Mouse (Mus musculus) liver, postnatal 0 days (tissue): Measurements from ENCODE around the gene Mfsd4b1. TPM values are rescaled to one million over a fixed set of nuclear protein-coding genes. Genes with fewer than 3 reads are reported as not detected.

Experiments used
- ATAC-seq: fragments of 200-750 bp; cut with Nextera tagmentation; 2 replicates; pipeline ENCODE4 v1.8.0; 2017; ENCODE audit warnings: mild to moderate bottlenecking, moderate library complexity
- DNase-seq: peaks from one replicate; pipeline ENCODE4 v3.0.0-alpha.2; 2016
- H3K27ac ChIP-seq: fragments of 300-500 bp; sonication (generic); 2 replicates; pipeline ENCODE4 v1.5.1; 2014; ENCODE audit warnings: antibody characterized with exemption, moderate library complexity, mild to moderate bottlenecking, low read depth
- H3K27me3 ChIP-seq: fragments of 300-500 bp; sonication (generic); 2 replicates; pipeline ENCODE4 v1.6.1; 2014; ENCODE audit warnings: low read length, control low read depth, mixed read lengths; ENCODE audit not compliant: insufficient read depth
- H3K36me3 ChIP-seq: fragments of 300-500 bp; sonication (generic); replicated peaks from 2 replicates; pipeline ENCODE4 v1.6.1; 2014; ENCODE audit warnings: mild to moderate bottlenecking, control low read depth, low read length, moderate library complexity, mixed read lengths; ENCODE audit not compliant: insufficient read depth
- H3K4me1 ChIP-seq: fragments of 300-500 bp; sonication (generic); 2 replicates; pipeline ENCODE4 v1.6.1; 2014; ENCODE audit warnings: antibody characterized with exemption, mild to moderate bottlenecking, control low read depth; ENCODE audit not compliant: insufficient read depth
- H3K4me2 ChIP-seq: fragments of 300-500 bp; sonication (generic); 2 replicates; pipeline ENCODE4 v1.6.1; 2014; ENCODE audit warnings: low read depth, mild to moderate bottlenecking, low read length, moderate library complexity, mixed read lengths
- H3K4me3 ChIP-seq: fragments of 300-500 bp; sonication (generic); 2 replicates; pipeline ENCODE4 v1.5.1; 2014; ENCODE audit warnings: low read depth, low read length
- H3K9ac ChIP-seq: fragments of 300-500 bp; sonication (generic); replicated peaks from 2 replicates; pipeline ENCODE4 v1.6.1; 2014; ENCODE audit warnings: mild to moderate bottlenecking, moderate library complexity
- H3K9me3 ChIP-seq: fragments of 300-500 bp; sonication (generic); 2 replicates; pipeline ENCODE4 v1.6.1; 2016; ENCODE audit warnings: mild to moderate bottlenecking, control low read depth, low read length, mixed read lengths
- CTCF ChIP-seq: sonication (generic); IDR thresholded peaks from 2 replicates; pipeline ENCODE4 v1.5.1; 2016; ENCODE audit warnings: antibody characterized with exemption, low read depth
- EP300 ChIP-seq: IDR thresholded peaks from 2 replicates; pipeline ENCODE4 v1.6.1; 2016; ENCODE audit warnings: antibody characterized with exemption, low read depth, mild to moderate bottlenecking
- WGBS: fragments of 180-500 bp; shearing (Covaris S2); extraction: QIAGEN DNeasy Blood & Tissue Kit; methylation state at CpG from one replicate; pipeline ENCODE4 v1.1.7; 2014; ENCODE audit not compliant: insufficient replicate concordance; 5-methylcytosine and 5-hydroxymethylcytosine counted together
- polyA plus RNA-seq: library from polyadenylated mRNA; unstranded; fragments of >200 nt; fragmentation: Nextera tagmentation; extraction: Ambion mirVana; gene quantifications from 2 replicates; pipeline ENCODE4 v1.2.1, GENCODE M21; 2015

Mfsd4b1 gene
- 6.0 and 6.1 TPM in 2 replicates for polyA plus RNA-seq

DNA sequence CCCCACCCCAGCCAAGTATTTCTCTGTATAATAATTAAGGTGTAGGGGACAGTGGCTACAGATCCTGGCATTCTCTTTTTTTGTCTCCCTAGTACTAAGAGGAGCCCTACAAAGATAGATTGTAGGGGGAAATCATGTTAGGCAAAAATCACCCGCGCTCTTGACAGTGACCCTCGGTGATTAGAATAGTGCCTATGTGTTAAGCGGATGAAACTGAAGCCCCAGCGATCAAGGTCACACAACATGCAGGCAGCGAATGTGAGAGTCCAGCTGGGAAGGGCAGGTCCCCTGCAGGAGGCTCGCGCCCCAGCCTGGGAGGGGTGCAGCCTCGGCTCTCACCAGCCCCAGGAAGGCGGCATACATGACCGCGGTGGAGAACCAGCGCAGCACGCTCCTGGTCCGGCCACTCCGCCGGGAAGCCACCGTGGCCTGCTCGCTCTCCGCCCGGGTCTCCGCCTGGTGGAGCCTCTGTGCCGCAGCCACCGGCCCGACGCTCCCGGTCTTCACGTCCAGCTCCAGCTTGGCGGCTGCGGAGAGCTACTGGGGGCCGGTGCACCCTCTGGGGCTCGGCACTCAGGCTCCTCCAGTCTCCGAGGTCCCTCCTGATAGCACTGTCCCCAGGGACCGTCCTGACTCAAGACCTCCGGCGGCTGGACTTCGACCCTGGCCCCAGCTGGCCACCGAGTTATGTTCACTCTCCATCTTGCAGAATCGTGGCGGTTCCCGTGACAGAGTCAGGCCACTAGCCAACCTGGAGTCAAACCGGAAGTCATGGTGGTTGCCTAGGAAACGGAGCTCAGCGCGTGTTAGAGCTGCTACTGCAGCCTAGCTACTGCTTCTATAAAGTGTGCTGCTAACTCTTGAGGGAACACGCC, at the start of gene Mfsd4b1:
TSS of gene Mfsd4b1 (minus strand) at position 715 of the 875 bp plus-strand sequence.
- H3K9me3 ChIP-seq = no peaks in the 10 kb centered on the region
- H3K27ac ChIP-seq = peak within 1 kb of the TSS; percentile 85
- H3K4me3 ChIP-seq = peak within 1 kb of the TSS; percentile 58
- no peaks in the 10 kb centered on the region for H3K27me3 ChIP-seq
- WGBS = 2% methylated on average over 46 of the region's 46 CpGs
- peak within 1 kb of the TSS; percentile 60 for H3K9ac ChIP-seq
- ATAC-seq = peak; percentile 93
- peaks cover 12% of the 10 kb centered on the region; the same call in 1 of the 2 replicates for H3K4me1 ChIP-seq
- peak within 1 kb of the TSS; percentile 83 for H3K4me2 ChIP-seq
- TF ChIP-seq EP300 = no peak
- TF ChIP-seq CTCF = peak; percentile 31
- peak; percentile 83 for DNase-seq
- no peaks in the 10 kb centered on the region for H3K36me3 ChIP-seq

GRCm38 (mm10) chr10:40073608-40074007, 48.5 kb upstream of the Mfsd4b1 start:
- H3K36me3 ChIP-seq = peaks cover 6% of the 10 kb centered on the region
- ATAC-seq (no peak; the same call in 1 of the 2 replicates), DNase-seq (no peak)
- no peak for TF ChIP-seq CTCF
- TF ChIP-seq EP300 = no peak
- peaks cover 20% of the 10 kb centered on the region for H3K4me1 ChIP-seq
- no peaks in the 10 kb centered on the region for H3K9me3 ChIP-seq
- H3K4me2 ChIP-seq = no peak overlapping the region
- WGBS = 59% methylated on average over 6 of the region's 6 CpGs
- no peak overlapping the region for H3K27ac ChIP-seq
- no peak overlapping the region for H3K9ac ChIP-seq
- H3K4me3 ChIP-seq = no peak overlapping the region
- no peaks in the 10 kb centered on the region for H3K27me3 ChIP-seq

- 77% methylated on average over 9 of the region's 9 CpGs for WGBS
- Histone ChIP-seq H3K36me3 (no peaks in the 10 kb centered on the region; the same call in 1 of the 2 replicates), H3K4me3 (no peak overlapping the region), H3K4me1 (peaks cover 17% of the 10 kb centered on the region), H3K27ac (no peak overlapping the region; the same call in 1 of the 2 replicates), H3K4me2 (no peak overlapping the region), H3K27me3 (no peaks in the 10 kb centered on the region), H3K9me3 (no peaks in the 10 kb centered on the region), H3K9ac (no peak overlapping the region)
- DNase-seq = no peak
- TF ChIP-seq EP300 (no peak), CTCF (no peak)
- no peak for ATAC-seq
Observed at GRCm38 (mm10) chr10:40070684-40071083, 45.6 kb upstream of the Mfsd4b1 start.

- H3K36me3 ChIP-seq = no peaks in the 10 kb centered on the region; the same call in 1 of the 2 replicates
- H3K27me3 ChIP-seq = no peaks in the 10 kb centered on the region
- peak overlapping the region; percentile 53; the same call in 1 of the 2 replicates for H3K27ac ChIP-seq
- no peak overlapping the region for H3K9ac ChIP-seq
- DNase-seq = no peak
- H3K9me3 ChIP-seq = no peaks in the 10 kb centered on the region
- H3K4me1 ChIP-seq = peaks cover 17% of the 10 kb centered on the region
- 38% methylated on average over 4 of the region's 4 CpGs for WGBS
- ATAC-seq = peak; percentile 40; the same call in 1 of the 2 replicates
- TF ChIP-seq CTCF (no peak), EP300 (no peak)
- no peak overlapping the region for H3K4me3 ChIP-seq
- H3K4me2 ChIP-seq = no peak overlapping the region
Observed at GRCm38 (mm10) chr10:40069270-40069669, 44.2 kb upstream of the Mfsd4b1 start.

- no peaks in the 10 kb centered on the region for H3K9me3 ChIP-seq
- TF ChIP-seq EP300 (no peak), CTCF (no peak)
- peak overlapping the region; percentile 50 for H3K27ac ChIP-seq
- peaks cover 17% of the 10 kb centered on the region for H3K4me1 ChIP-seq
- no peaks in the 10 kb centered on the region; the same call in 1 of the 2 replicates for H3K36me3 ChIP-seq
- no peak overlapping the region for H3K4me3 ChIP-seq
- no peaks in the 10 kb centered on the region for H3K27me3 ChIP-seq
- no peak overlapping the region for H3K9ac ChIP-seq
- no peak overlapping the region; the same call in 1 of the 2 replicates for H3K4me2 ChIP-seq
- peak; percentile 33; the same call in 1 of the 2 replicates for ATAC-seq
- DNase-seq = no peak
- WGBS = 71% methylated on average over 10 of the region's 10 CpGs
Observed at GRCm38 (mm10) chr10:40068595-40068994, 43.5 kb upstream of the Mfsd4b1 start.

DNA sequence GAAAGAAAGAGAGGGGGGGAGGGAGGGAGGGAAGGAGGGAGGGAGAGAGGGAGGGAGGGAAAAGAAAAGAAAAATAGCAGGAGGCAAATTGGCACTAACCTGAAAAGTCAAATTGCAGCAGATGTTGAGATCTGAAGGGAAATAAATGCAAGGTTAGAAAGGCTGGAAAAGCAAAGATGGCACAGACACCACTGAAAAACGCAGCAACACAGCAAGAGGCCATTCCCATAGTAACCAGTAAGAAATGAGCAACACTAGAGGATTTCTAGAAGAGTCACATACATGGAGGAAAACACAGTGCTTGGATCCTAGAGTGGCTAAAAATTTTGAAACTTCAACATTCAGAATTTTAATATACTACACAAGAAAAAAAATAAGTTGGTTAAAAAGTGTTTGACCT, 42.5 kb upstream of the Mfsd4b1 start:
- Histone ChIP-seq H3K9ac (no peak overlapping the region), H3K4me3 (no peak overlapping the region), H3K27me3 (no peaks in the 10 kb centered on the region), H3K4me1 (peaks cover 17% of the 10 kb centered on the region), H3K27ac (peak overlapping the region; percentile 50; the same call in 1 of the 2 replicates), H3K36me3 (no peaks in the 10 kb centered on the region; the same call in 1 of the 2 replicates), H3K9me3 (no peaks in the 10 kb centered on the region), H3K4me2 (no peak overlapping the region)
- ATAC-seq (no peak), DNase-seq (no peak)
- no peak for TF ChIP-seq CTCF
- TF ChIP-seq EP300 = no peak
- 76% methylated on average over 1 of the region's 1 CpGs for WGBS
